Mouse (Mus musculus): ENCODE results near the gene 1700011L22Rik.

1700011L22Rik gene

GRCm38 (mm10) chr8:79165276-79165675 lies 83.1 kb downstream of the 1700011L22Rik start:
- no peak for DNase-seq (ENCODE audit: low spot score)

GRCm38 (mm10) chr8:79164336-79164735 lies 84.0 kb downstream of the 1700011L22Rik start:
- no peak for DNase-seq (ENCODE audit: low spot score)

- DNase-seq (ENCODE audit: low spot score): no peak
These were observed 85.6 kb downstream of the 1700011L22Rik start for GRCm38 (mm10) chr8:79162533-79163308.

GRCm38 (mm10) chr8:79161172-79161778 lies 87.1 kb downstream of the 1700011L22Rik start:
- DNase-seq (ENCODE audit: low spot score): no peak
